Mouse (Mus musculus) left cerebral cortex, postnatal 10 days (tissue): ENCODE measurements around the gene Sptbn2. TPM values are rescaled to one million over a fixed set of nuclear protein-coding genes. Genes with fewer than 3 reads are reported as not detected.

Experiments used
- DNase-seq, 2 experiments: peaks; one replicate each; pipeline ENCODE4 v3.0.0; 2021 to 2022; ENCODE audit warnings: low spot score in 2 of 2, mixed read lengths in 1 of 2; ENCODE audit errors: extremely low spot score in 1 of 2
- intact Hi-C: fragments of 180-260 bp; cut with DNase I; formaldehyde crosslinking; loops from one replicate; pipeline ENCODE4 v1.15.1; 2025
- total RNA-seq, 2 experiments: library from RNA; stranded (reverse); gene quantifications; 2 replicates each; pipeline ENCODE4 v1.2.3; 2021

Sptbn2 gene
- total RNA-seq = 100 to 1,000 TPM; 553 to 622 TPM

- peak in 1 of 2 experiments; percentile 73 for DNase-seq
- intact Hi-C loops = loop anchor here (5.0 kb wide), 1 partner anchor 64 kb away; no protein-coding TSS in a partner anchor
Observed at GRCm38 (mm10) chr19:4711098-4711600, at the start of gene Sptbn2. TSS of gene Sptbn2 (plus strand) at chr19:4711167.

- no peak for DNase-seq
Observed at GRCm38 (mm10) chr19:4666815-4667214, 44.2 kb upstream of the Sptbn2 start.

GRCm38 (mm10) chr19:4670776-4671175 lies 40.2 kb upstream of the Sptbn2 start:
- intact Hi-C loops = no loop called here
- DNase-seq = no peak

More at GRCm38 (mm10) chr19:4666815-4667214, 44.2 kb upstream of the Sptbn2 start:
- intact Hi-C loops = no loop called here

DNA sequence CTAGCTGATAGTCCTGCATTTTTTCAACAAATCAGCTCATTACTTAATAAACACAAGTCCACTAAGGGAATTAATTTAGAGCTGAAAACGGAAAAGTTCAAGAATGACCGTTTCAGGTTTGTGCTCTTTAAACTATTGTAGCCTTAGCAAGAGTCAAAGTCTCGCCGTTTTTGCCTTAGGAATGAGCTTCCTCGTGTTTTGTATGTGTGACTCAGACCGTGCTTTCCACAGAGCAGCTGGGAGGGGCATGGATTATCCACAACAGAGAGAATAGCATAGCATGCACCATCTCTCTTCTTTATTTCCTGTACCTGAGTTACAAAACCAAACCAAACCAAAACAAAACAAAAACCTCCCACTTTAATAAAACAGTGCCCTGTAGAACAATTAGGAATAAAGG lies 38.6 kb upstream of the Sptbn2 start:
- intact Hi-C loops = no loop called here
- no peak for DNase-seq

DNA sequence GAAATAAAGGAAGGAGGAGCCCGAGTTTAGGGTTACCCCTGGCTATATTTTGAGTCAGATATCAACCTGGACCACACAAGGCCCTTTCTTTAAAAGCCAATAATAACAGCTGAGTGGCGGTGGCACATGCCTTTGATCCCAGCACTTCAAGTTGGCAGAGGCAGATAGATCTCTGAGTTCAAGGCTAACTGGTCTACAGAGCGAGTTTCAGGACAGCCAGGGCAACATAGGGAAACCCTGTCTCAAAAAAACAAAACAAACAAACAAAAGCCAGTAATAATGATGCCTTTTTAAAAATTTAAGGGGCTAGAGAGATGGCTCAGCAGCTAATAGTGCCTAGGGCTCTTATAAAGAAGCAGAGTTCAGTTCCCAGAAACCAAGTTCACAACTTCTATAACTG lies 16.6 kb upstream of the Sptbn2 start:
- no peak for DNase-seq
- intact Hi-C loops = no loop called here

- intact Hi-C loops = no loop called here
- DNase-seq = no peak
Observed at GRCm38 (mm10) chr19:4697121-4697520, 13.8 kb upstream of the Sptbn2 start.

DNA sequence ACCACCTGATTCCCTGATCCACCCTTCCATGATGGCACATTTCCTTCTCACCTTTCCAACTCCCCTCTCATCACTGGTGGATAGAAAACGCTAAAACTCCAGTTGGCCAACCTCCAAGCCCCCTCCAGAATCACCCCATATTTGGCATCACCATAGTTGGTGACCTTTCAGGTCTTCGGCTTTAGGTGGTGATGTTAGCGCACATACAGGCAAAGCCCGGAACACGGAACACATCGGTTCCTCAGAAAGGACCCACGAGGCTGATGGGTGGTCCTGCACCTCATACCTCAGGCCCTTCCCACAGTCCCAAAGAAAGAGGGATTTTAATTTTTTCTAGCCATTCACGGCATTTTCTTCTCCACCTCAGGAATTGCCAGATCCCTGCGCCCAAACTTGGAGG lies 13.2 kb upstream of the Sptbn2 start:
- intact Hi-C loops = loop anchor here (2.0 kb wide), 1 partner anchor 49 kb away; no protein-coding TSS in a partner anchor
- DNase-seq = no peak

DNA sequence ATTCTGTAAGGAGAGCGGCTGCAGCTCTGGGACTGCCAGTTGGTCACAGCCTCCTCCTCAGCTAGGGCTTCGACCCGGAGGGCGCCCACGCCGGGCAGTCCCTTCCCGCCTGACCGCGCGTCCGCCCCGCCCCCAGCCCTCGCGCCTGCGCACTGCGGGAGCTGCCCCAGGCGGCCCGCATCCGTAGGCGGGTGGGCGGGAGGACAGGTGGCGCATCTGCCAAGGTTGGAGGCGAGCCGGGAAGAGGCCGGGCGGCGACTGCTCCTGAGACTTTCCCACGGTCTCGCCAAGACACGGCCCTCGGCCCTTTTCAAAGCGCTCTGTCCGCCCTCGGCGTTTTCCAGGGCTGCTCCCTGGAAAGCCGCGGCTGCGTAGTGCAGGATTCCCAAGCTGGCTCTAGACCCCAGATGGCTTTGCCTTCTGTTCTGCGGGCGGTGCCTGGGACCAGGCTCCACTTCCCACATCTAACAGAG lies 12.7 kb upstream of the Sptbn2 start, which contains the start of gene Gm960:
Gene Gm960 (minus strand): TSS at position 464 of the 473 bp plus-strand sequence.
- peak; percentile 73 to 91 for DNase-seq
- intact Hi-C loops = loop anchor here (2.0 kb wide), 1 partner anchor 49 kb away; no protein-coding TSS in a partner anchor

DNA sequence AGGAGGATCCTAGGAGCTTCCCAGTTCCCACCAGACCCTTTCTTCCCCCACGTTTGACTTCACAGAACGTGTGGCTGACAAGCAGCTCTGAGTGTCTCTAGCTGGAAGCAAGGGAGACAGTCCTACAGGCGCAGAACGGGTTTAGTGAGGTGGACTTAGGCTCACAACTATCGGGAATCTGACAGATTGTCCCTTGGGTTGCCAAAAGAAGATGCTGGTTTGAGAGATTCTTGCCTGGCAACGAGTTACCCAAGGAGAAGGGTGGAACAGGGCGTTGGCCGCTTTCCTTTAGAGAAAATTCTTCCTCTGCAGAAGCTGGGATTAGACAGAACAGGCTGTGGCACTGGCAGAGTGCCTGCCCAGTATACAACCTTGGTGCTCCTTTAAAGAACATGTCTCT lies 12.1 kb upstream of the Sptbn2 start:
- intact Hi-C loops = loop anchor here (2.0 kb wide), 1 partner anchor 50 kb away; no protein-coding TSS in a partner anchor
- DNase-seq = peak; percentile 54 to 60

- DNase-seq = no peak
- intact Hi-C loops = loop anchor here (2.0 kb wide), 1 partner anchor 51 kb away; no protein-coding TSS in a partner anchor
Observed at GRCm38 (mm10) chr19:4699821-4700220, 11.1 kb upstream of the Sptbn2 start.

DNA sequence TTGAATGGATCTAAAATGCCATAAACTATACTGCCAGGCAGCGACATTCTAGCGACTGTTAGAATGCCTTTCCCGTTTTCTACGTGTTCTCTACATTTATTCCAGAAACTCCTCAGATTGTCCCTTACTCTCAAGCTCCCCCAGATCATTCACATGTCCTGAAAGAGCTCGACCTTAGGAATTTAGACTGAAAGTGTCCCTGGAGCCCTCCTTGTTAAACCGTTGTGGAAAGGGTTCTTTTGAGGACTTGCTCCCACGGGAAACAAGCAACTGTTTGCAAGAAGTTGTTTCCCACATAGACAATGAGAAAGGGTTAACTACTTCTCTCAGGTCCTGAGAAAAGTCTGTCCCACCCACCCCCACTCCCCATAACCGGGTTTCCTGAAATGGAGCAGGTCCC lies 10.3 kb upstream of the Sptbn2 start:
- intact Hi-C loops = no loop called here
- DNase-seq = no peak

- intact Hi-C loops = no loop called here
- no peak for DNase-seq
Observed at GRCm38 (mm10) chr19:4701221-4701620, 9.7 kb upstream of the Sptbn2 start.

GRCm38 (mm10) chr19:4708765-4709164 lies 2.2 kb upstream of the Sptbn2 start:
- DNase-seq = no peak
- intact Hi-C loops = no loop called here

- intact Hi-C loops = loop anchor here (5.0 kb wide), 1 partner anchor 64 kb away; no protein-coding TSS in a partner anchor
- peak in 1 of 2 experiments; percentile 67 for DNase-seq
Observed at GRCm38 (mm10) chr19:4711601-4712155, 711 bp downstream of the Sptbn2 start.

DNA sequence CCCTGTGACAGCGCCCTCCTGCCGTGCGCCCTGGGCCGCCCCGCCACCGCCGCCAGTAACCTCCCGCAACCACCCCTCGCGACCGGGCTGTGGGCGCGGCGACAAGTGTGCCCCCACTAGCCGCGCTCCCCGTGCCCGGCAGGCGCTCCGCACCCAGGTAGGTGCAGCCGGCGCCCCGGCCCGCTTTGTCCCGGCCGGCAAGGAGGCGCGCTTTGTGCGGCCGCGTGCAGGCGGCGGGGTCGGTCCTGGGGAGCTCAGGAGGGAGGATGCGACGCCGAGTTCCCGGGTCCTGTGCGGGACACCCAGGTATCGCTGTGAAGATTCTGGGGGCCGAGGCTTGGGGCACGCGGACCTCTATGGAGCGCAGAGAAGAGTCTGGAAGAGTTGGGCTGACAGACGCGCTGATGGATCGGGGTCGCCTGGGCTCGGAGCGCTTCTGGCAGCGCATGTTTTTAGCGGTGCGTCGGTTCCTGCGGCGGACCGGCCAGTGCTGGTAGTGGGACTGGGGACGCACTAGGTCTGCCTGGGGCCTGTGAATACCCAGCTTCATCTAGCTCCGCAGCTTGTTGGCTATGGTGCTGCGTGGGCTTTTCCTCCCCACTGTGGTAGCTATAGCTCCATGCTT lies 1.3 kb downstream of the Sptbn2 start:
- intact Hi-C loops = loop anchor here (5.0 kb wide), 1 partner anchor 65 kb away; no protein-coding TSS in a partner anchor

DNA sequence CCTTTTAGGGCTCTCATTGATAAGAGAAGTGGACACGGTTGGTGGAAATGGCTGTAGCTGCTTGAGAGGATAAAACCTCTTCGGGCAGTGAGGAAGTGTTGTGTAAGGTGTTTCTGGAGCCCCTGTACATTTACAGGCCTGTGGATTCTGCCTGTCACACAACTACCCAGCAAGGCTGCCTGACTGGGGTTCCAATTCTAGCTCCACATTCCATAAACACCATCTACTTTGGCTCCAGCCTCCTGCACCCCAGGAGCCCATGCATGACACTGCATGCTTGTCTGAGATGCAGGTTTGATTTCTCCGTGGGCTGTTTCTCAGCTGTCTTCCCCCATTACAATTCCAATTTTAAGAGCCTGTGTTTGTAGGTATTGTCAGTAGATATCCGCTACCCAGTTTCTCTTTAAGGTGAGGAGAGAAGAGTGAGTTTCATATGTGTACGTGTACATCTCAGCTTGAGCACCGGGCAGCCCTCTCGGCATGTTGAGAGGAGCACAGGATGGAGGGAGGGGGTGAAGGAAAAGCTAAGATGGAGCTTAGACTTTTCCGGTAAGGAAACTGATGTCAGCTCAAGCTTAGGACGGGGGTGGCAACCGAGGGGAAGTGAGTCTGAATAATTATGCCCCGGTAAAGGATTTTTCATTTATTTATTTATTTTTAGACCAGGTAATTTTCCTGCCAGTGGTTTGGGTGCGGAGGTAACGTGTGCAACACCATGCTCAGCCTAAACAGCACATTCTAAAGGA lies 2.0 kb downstream of the Sptbn2 start:
- no peak for DNase-seq
- intact Hi-C loops = loop anchor here (5.0 kb wide), 1 partner anchor 66 kb away; no protein-coding TSS in a partner anchor

More for the DNA sequence above, 1.3 kb downstream of the Sptbn2 start:
- DNase-seq = no peak

GRCm38 (mm10) chr19:4713886-4714285 lies 2.9 kb downstream of the Sptbn2 start:
- no peak for DNase-seq
- intact Hi-C loops = loop anchor here (5.0 kb wide), 1 partner anchor 67 kb away; no protein-coding TSS in a partner anchor

- DNase-seq = no peak
- intact Hi-C loops = no loop called here
Observed at GRCm38 (mm10) chr19:4716756-4717155, 5.8 kb downstream of the Sptbn2 start.

GRCm38 (mm10) chr19:4717281-4717680 lies 6.3 kb downstream of the Sptbn2 start:
- intact Hi-C loops = no loop called here
- no peak for DNase-seq
